Mouse (Mus musculus) MEL (cell line): ENCODE data around the gene Washc1.

ENCODE experiments used
- CTCF ChIP-seq, 3 experiments: IDR thresholded peaks in 2 of 3; conservative IDR thresholded peaks in 1 of 3; 2 replicates each; pipeline ENCODE4 v1.5.1; 2011 to 2012; ENCODE audit warnings: low read length in 3 of 3, low read depth in 2 of 3, mild to moderate bottlenecking in 2 of 3, improper control_type of control experiment in 1 of 3, inconsistent platforms in 1 of 3, mixed read lengths in 1 of 3, moderate library complexity in 1 of 3; ENCODE audit not compliant: control insufficient read depth in 1 of 3, insufficient read depth in 1 of 3, poor library complexity in 1 of 3, severe bottlenecking in 1 of 3
- EP300 ChIP-seq, 2 experiments: IDR thresholded peaks; 2 replicates each; pipeline ENCODE4 v1.6.1; 2011; ENCODE audit warnings: improper control_type of control experiment in 2 of 2, low read length in 2 of 2, low read depth in 1 of 2, mild to moderate bottlenecking in 1 of 2
- GATA1 ChIP-seq: IDR thresholded peaks from 2 replicates; pipeline ENCODE4 v1.6.1; 2011; ENCODE audit warnings: low read depth, low read length, improper control_type of control experiment
- MAFK ChIP-seq: IDR thresholded peaks from 2 replicates; pipeline ENCODE4 v1.6.1; 2011; ENCODE audit warnings: low read depth, mild to moderate bottlenecking, low read length, improper control_type of control experiment, borderline replicate concordance
- POLR2A ChIP-seq, 2 experiments: IDR thresholded peaks; 2 replicates each; pipeline ENCODE4 v1.6.1; 2011 to 2012; ENCODE audit warnings: low read length in 2 of 2, mild to moderate bottlenecking in 2 of 2, control low read depth in 1 of 2, improper control_type of control experiment in 1 of 2, low read depth in 1 of 2, moderate library complexity in 1 of 2; ENCODE audit not compliant: control insufficient read depth in 1 of 2, insufficient read depth in 1 of 2, poor library complexity in 1 of 2
- POLR2AphosphoS2 ChIP-seq: IDR thresholded peaks from 2 replicates; pipeline ENCODE4 v1.6.1; 2011; ENCODE audit warnings: low read length, improper control_type of control experiment
- POLR2AphosphoS5 ChIP-seq: IDR thresholded peaks from 2 replicates; pipeline ENCODE4 v1.6.1; 2012; ENCODE audit warnings: low read depth, borderline replicate concordance, mild to moderate bottlenecking, inconsistent platforms, low read length, moderate library complexity, mixed read lengths
- TBP ChIP-seq: IDR thresholded peaks from 2 replicates; pipeline ENCODE4 v1.8.0; 2011; ENCODE audit warnings: low read depth, low read length, improper control_type of control experiment
- USF1 ChIP-seq: IDR thresholded peaks from 2 replicates; pipeline ENCODE4 v1.6.1; 2014; ENCODE audit warnings: low read depth, mild to moderate bottlenecking, inconsistent platforms, low read length, improper control_type of control experiment, moderate library complexity
- USF2 ChIP-seq, 2 experiments: IDR thresholded peaks; 2 replicates each; pipeline ENCODE4 v1.6.1; 2011 to 2012; ENCODE audit warnings: improper control_type of control experiment in 2 of 2, low read length in 2 of 2, borderline replicate concordance in 1 of 2, inconsistent platforms in 1 of 2, low read depth in 1 of 2, mild to moderate bottlenecking in 1 of 2; ENCODE audit not compliant: insufficient read depth in 1 of 2
- ZNF384 ChIP-seq: IDR thresholded peaks from 2 replicates; pipeline ENCODE4 v1.6.1; 2012; ENCODE audit warnings: low read depth, mild to moderate bottlenecking, inconsistent platforms, low read length, improper control_type of control experiment

DNA sequence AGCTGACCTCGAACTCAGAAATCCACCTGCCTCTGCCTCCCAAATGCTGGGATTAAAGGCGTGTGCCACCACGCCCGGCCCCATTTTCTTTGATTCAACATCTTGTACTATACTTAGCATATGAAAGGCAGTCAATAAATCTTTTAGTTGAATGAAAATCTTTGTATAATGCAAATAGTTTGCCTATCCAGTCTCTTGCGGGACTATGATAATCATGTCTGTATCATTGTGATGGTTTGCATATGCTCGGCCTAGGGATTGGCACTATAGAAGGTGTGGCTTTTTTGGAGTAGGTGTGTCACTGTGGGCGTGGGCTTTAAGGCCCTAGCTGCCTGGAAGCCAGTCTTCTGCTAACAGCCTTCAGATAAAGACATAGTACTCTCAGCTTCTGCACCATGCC, 7.3 kb upstream of the Washc1 start:
- no peak for TF ChIP-seq GATA1
- no peak for TF ChIP-seq USF2 (IDR thresholded peaks at IDR 0.05; ENCODE audit: borderline replicate concordance in 1 of 2, insufficient read depth in 1 of 2, low read depth in 1 of 2, low read length in 2 of 2)
- TF ChIP-seq ZNF384, result no peak
- no peak for TF ChIP-seq CTCF (IDR thresholded peaks at IDR 0.05 in 2 of 3, conservative IDR thresholded peaks at IDR 0.05 in 1 of 3; ENCODE audit: control insufficient read depth in 1 of 3, insufficient read depth in 1 of 3, low read depth in 2 of 3, low read length in 3 of 3, poor library complexity in 1 of 3, severe bottlenecking in 1 of 3)
- no peak for TF ChIP-seq USF1
- TF ChIP-seq POLR2A (IDR thresholded peaks at IDR 0.05; ENCODE audit: control insufficient read depth in 1 of 2, insufficient read depth in 1 of 2, low read depth in 1 of 2, low read length in 2 of 2, poor library complexity in 1 of 2), result no peak
- TF ChIP-seq MAFK, result no peak
- TF ChIP-seq TBP, result no peak
- no peak for TF ChIP-seq POLR2AphosphoS5
- no peak for TF ChIP-seq POLR2AphosphoS2
- TF ChIP-seq EP300 (IDR thresholded peaks at IDR 0.05; ENCODE audit: low read depth in 1 of 2, low read length in 2 of 2), result no peak
